Mouse (Mus musculus): ENCODE data around the gene Rab40b. TPM values are rescaled to one million over a fixed set of nuclear protein-coding genes. Genes with fewer than 3 reads are reported as not detected.

The Rab40b gene
- polyA plus RNA-seq, 1 experiment from 2014 or later, result 5.7 TPM

- H3K4me1 ChIP-seq (replicated peaks; ENCODE audit: insufficient read depth, low read length), result no peaks in the 10 kb centered on the region
- no peak for TF ChIP-seq CTCF (IDR thresholded peaks at IDR 0.05; ENCODE audit: low read depth)
- H3K9me3 ChIP-seq (replicated peaks; ENCODE audit: low read length), result no peaks in the 10 kb centered on the region
- H3K27ac ChIP-seq, result no peak overlapping the region
- DNase-seq (ENCODE audit: low spot score) (no peak), ATAC-seq (replicated peaks; ENCODE audit: low FRiP score, low read depth) (no peak)
- WGBS, result 96% methylated on average over 8 of the region's 8 CpGs
- H3K36me3 ChIP-seq (ENCODE audit: insufficient read depth, low read length), result peaks cover 47% of the 10 kb centered on the region
- no peak overlapping the region for H3K9ac ChIP-seq (ENCODE audit: low read depth, low read length)
- no peak overlapping the region for H3K4me3 ChIP-seq (replicated peaks; ENCODE audit: low read depth, low read length)
- no peaks in the 10 kb centered on the region for H3K27me3 ChIP-seq (ENCODE audit: insufficient read depth, low read length)
- no peak overlapping the region for H3K4me2 ChIP-seq (ENCODE audit: low read length)
Observed at GRCm38 (mm10) chr11:121306608-121307007, 81.4 kb downstream of the Rab40b start.

Small RNA genes lying within 50 kb of the gene (microRNA-seq; reads per million reads assigned to microRNA genes)
- not detected for gene Mir7236

Other genes starting within 250 kb of the Rab40b start
- gene Tex19.1, start 242.1 kb downstream of the Rab40b start, polyA plus RNA-seq (2015; fragmentation: Nextera tagmentation; extraction: Ambion mirVana), result 0.13 TPM in 1 of 2 replicates, not detected in the other
- not detected in 2 replicates for gene Uts2r, start 228.0 kb downstream of the Rab40b start, polyA plus RNA-seq (2015; fragmentation: Nextera tagmentation; extraction: Ambion mirVana)
- 8.4 and 8.9 TPM in 2 replicates for gene Hexdc, start 183.8 kb downstream of the Rab40b start, polyA plus RNA-seq (2015; fragmentation: Nextera tagmentation; extraction: Ambion mirVana)
- gene Ogfod3, start 183.5 kb downstream of the Rab40b start, polyA plus RNA-seq (2015; fragmentation: Nextera tagmentation; extraction: Ambion mirVana), result 37.9 and 38.1 TPM in 2 replicates
- gene Cybc1, start 158.9 kb downstream of the Rab40b start, polyA plus RNA-seq (2015; fragmentation: Nextera tagmentation; extraction: Ambion mirVana), result 24.3 and 27.2 TPM in 2 replicates
- gene Narf, start 151.0 kb downstream of the Rab40b start, polyA plus RNA-seq (2015; fragmentation: Nextera tagmentation; extraction: Ambion mirVana), result 30.7 and 34.6 TPM in 2 replicates
- 5.5 and 6.2 TPM in 2 replicates for gene Foxk2, start 128.3 kb downstream of the Rab40b start, polyA plus RNA-seq (2015; fragmentation: Nextera tagmentation; extraction: Ambion mirVana)
- gene Wdr45b, start 33.8 kb downstream of the Rab40b start, polyA plus RNA-seq (2015; fragmentation: Nextera tagmentation; extraction: Ambion mirVana), result 76.2 and 83.7 TPM in 2 replicates
- gene Fn3krp, start 33.1 kb upstream of the Rab40b start, polyA plus RNA-seq (2015; fragmentation: Nextera tagmentation; extraction: Ambion mirVana), result 10.1 and 10.3 TPM in 2 replicates
- gene Fn3k, start 46.7 kb upstream of the Rab40b start, polyA plus RNA-seq (2015; fragmentation: Nextera tagmentation; extraction: Ambion mirVana), result 5.6 and 6.6 TPM in 2 replicates
- gene Tbcd, start 63.7 kb upstream of the Rab40b start, polyA plus RNA-seq (2015; fragmentation: Nextera tagmentation; extraction: Ambion mirVana), result 29.8 and 36.1 TPM in 2 replicates
- 0.98 and 1.3 TPM in 2 replicates for gene Zfp750, start 131.1 kb upstream of the Rab40b start, polyA plus RNA-seq (2015; fragmentation: Nextera tagmentation; extraction: Ambion mirVana)

Measured in kidney, postnatal 0 days (tissue).